Mouse (Mus musculus) forebrain, embryonic 16.5 days (tissue): ENCODE results near the gene Gm17359. TPM values are rescaled to one million over a fixed set of nuclear protein-coding genes. Genes with fewer than 3 reads are reported as not detected.
A peak's percentile ranks its signal among the peaks of the same experiment; 100 is the strongest.

ENCODE experiments used
- ATAC-seq: fragments of 200-750 bp; cut with Nextera tagmentation; 2 replicates; pipeline ENCODE4 v1.8.0; 2017; ENCODE audit warnings: mild to moderate bottlenecking, moderate library complexity
- H3K27ac ChIP-seq: fragments of 300-500 bp; sonication (generic); 2 replicates; pipeline ENCODE4 v1.5.1; 2014; ENCODE audit warnings: low read length, control low read depth
- H3K27me3 ChIP-seq: fragments of 300-500 bp; sonication (generic); replicated peaks from 2 replicates; pipeline ENCODE4 v1.6.1; 2014; ENCODE audit warnings: low read length; ENCODE audit not compliant: control insufficient read depth, insufficient read depth
- H3K36me3 ChIP-seq: fragments of 300-500 bp; sonication (generic); 2 replicates; pipeline ENCODE4 v1.6.1; 2014; ENCODE audit not compliant: control insufficient read depth, insufficient read depth
- H3K4me1 ChIP-seq: fragments of 300-500 bp; sonication (generic); replicated peaks from 2 replicates; pipeline ENCODE4 v1.6.1; 2014; ENCODE audit warnings: low read length; ENCODE audit not compliant: control insufficient read depth, insufficient read depth
- H3K4me2 ChIP-seq: fragments of 300-500 bp; sonication (generic); 2 replicates; pipeline ENCODE4 v1.6.1; 2014; ENCODE audit warnings: mild to moderate bottlenecking, low read length, control low read depth
- H3K4me3 ChIP-seq: fragments of 300-500 bp; sonication (generic); replicated peaks from 2 replicates; pipeline ENCODE4 v1.5.1; 2014; ENCODE audit warnings: mild to moderate bottlenecking, low read length, control low read depth
- H3K9ac ChIP-seq: fragments of 300-500 bp; sonication (generic); replicated peaks from 2 replicates; pipeline ENCODE4 v1.6.1; 2014; ENCODE audit warnings: low read depth, low read length, control low read depth
- H3K9me3 ChIP-seq: fragments of 300-500 bp; sonication (generic); 2 replicates; pipeline ENCODE4 v1.6.1; 2016; ENCODE audit warnings: low read length; ENCODE audit not compliant: control insufficient read depth
- WGBS: fragments of 180-500 bp; shearing (Covaris S2); extraction: QIAGEN DNeasy Blood & Tissue Kit; methylation state at CpG from one replicate; pipeline ENCODE4 v1.1.7; 2014; 5-methylcytosine and 5-hydroxymethylcytosine counted together
- polyA plus RNA-seq: library from polyadenylated mRNA; unstranded; fragments of >200 nt; fragmentation: Nextera tagmentation; extraction: Ambion mirVana; gene quantifications from 2 replicates; pipeline ENCODE4 v1.2.1, GENCODE M21; 2015

Gm17359 gene
- polyA plus RNA-seq, 1 experiment from 2014 or later: not detected

DNA sequence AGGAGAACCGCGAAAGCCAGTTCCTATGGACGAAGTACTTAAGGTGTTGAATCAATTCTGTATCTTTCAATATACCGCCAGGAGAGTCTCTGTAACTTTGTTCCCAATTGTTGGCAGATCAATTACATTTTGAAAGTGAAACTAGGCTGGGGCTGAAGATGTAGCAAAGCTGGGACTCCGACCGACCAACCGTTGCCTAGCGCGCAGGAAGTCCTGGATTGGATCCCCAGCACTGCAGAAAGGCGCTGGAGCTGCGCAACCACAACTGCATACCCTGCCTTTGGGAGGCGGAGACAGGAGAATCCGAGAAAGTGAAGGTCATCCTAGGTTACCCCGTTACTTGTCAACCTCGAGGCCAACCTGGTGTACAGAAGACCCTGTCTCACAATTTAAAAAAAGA lies 37.1 kb upstream of the Gm17359 start:
- ATAC-seq: no peak
- H3K36me3 ChIP-seq: no peaks in the 10 kb centered on the region
- no peaks in the 10 kb centered on the region for H3K9me3 ChIP-seq

GRCm38 (mm10) chr3:79308605-79309004 lies 27.9 kb upstream of the Gm17359 start:
- Histone ChIP-seq H3K4me2 (no peak overlapping the region), H3K9ac (no peak overlapping the region), H3K27ac (no peak overlapping the region), H3K36me3 (no peaks in the 10 kb centered on the region), H3K4me3 (no peak overlapping the region), H3K4me1 (0 out of 2 replicates have a peak, but pooled peaks cover 4% of the 10 kb centered on the region), H3K9me3 (no peaks in the 10 kb centered on the region), H3K27me3 (no peaks in the 10 kb centered on the region)
- ATAC-seq: no peak
- WGBS: 80% methylated on average over 4 of the region's 4 CpGs

More for the DNA sequence above, 37.1 kb upstream of the Gm17359 start:
- H3K9ac ChIP-seq: no peak overlapping the region
- H3K27me3 ChIP-seq: no peaks in the 10 kb centered on the region
- no peaks in the 10 kb centered on the region for H3K4me1 ChIP-seq
- 88% methylated on average over 15 of the region's 15 CpGs for WGBS
- H3K4me3 ChIP-seq: no peak overlapping the region
- no peak overlapping the region for H3K4me2 ChIP-seq
- H3K27ac ChIP-seq: no peak overlapping the region

DNA sequence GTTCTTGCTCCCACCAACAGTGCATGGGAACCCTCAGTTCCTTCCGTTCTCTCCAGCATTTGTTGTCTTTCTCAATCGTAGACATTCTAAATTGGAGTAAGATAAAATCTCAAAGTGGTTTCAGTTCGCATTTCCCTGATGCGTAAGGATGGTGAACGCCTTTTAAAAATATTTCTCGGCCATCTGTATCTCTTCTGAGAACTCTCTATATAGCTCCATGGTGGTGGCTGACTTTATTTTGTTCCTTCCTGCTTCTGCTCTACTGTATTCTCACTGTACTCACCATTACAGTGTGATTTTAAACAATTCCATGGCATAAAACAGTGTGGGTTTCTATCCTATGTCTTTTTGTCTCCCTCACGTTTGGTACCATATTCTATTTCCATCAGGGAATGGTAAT lies 26.3 kb upstream of the Gm17359 start:
- WGBS: 82% methylated on average over 7 of the region's 7 CpGs
- Histone ChIP-seq H3K4me1 (peaks cover 11% of the 10 kb centered on the region), H3K4me3 (no peak overlapping the region), H3K36me3 (no peaks in the 10 kb centered on the region), H3K9me3 (no peaks in the 10 kb centered on the region), H3K4me2 (no peak overlapping the region), H3K27ac (no peak overlapping the region), H3K27me3 (no peaks in the 10 kb centered on the region), H3K9ac (no peak overlapping the region)
- no peak for ATAC-seq

DNA sequence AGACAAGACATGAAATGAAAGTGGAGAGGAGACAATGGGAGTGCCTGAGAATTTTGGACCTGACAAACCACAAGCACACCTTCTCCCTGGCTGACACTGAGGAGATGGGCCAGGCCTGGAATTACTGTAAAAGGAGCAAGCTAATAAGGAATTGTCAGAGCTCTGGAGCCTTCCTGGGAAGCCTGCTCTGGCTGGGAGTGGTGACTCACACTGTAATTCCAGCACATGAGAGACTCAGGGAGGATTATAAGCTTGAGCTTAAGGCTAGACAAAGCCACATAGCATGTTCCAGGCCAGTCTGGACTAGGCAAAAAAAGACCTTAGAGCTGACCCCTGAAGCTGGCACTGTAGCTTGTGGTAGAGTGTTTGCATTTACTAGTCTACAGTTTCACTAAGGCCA lies 24.6 kb upstream of the Gm17359 start:
- ATAC-seq: no peak

GRCm38 (mm10) chr3:79314006-79314698 lies 22.3 kb upstream of the Gm17359 start:
- H3K4me3 ChIP-seq: no peak overlapping the region
- ATAC-seq: peak; percentile 88
- H3K9me3 ChIP-seq: no peaks in the 10 kb centered on the region
- H3K36me3 ChIP-seq: no peaks in the 10 kb centered on the region
- 23% methylated on average over 10 of the region's 10 CpGs for WGBS
- H3K9ac ChIP-seq: no peak overlapping the region
- H3K4me1 ChIP-seq: peaks cover 11% of the 10 kb centered on the region
- H3K27me3 ChIP-seq: no peaks in the 10 kb centered on the region
- H3K27ac ChIP-seq: no peak overlapping the region
- H3K4me2 ChIP-seq: peak overlapping the region; percentile 25

More for the DNA sequence above, 24.6 kb upstream of the Gm17359 start:
- no peaks in the 10 kb centered on the region for H3K36me3 ChIP-seq
- H3K4me1 ChIP-seq: peaks cover 11% of the 10 kb centered on the region
- H3K9ac ChIP-seq: no peak overlapping the region
- no peaks in the 10 kb centered on the region for H3K27me3 ChIP-seq
- H3K27ac ChIP-seq: no peak overlapping the region
- no peak overlapping the region for H3K4me2 ChIP-seq
- H3K9me3 ChIP-seq: no peaks in the 10 kb centered on the region
- no peak overlapping the region for H3K4me3 ChIP-seq

GRCm38 (mm10) chr3:79324697-79325526 lies 11.5 kb upstream of the Gm17359 start:
- H3K36me3 ChIP-seq: no peaks in the 10 kb centered on the region
- 20% methylated on average over 10 of the region's 10 CpGs for WGBS
- peak; percentile 53; the same call in 1 of the 2 replicates for ATAC-seq
- H3K27me3 ChIP-seq: no peaks in the 10 kb centered on the region
- H3K4me2 ChIP-seq: peak overlapping the region; percentile 36
- no peak overlapping the region for H3K4me3 ChIP-seq
- peaks cover 16% of the 10 kb centered on the region for H3K4me1 ChIP-seq
- no peaks in the 10 kb centered on the region for H3K9me3 ChIP-seq
- H3K27ac ChIP-seq: no peak overlapping the region
- no peak overlapping the region for H3K9ac ChIP-seq

- H3K4me1 ChIP-seq: peaks cover 8% of the 10 kb centered on the region
- H3K4me2 ChIP-seq: no peak overlapping the region
- H3K9ac ChIP-seq: no peak overlapping the region
- ATAC-seq: no peak
- WGBS: 19% methylated on average over 8 of the region's 8 CpGs
- no peaks in the 10 kb centered on the region for H3K36me3 ChIP-seq
- no peak overlapping the region for H3K27ac ChIP-seq
- H3K9me3 ChIP-seq: no peaks in the 10 kb centered on the region
- no peak overlapping the region for H3K4me3 ChIP-seq
- H3K27me3 ChIP-seq: no peaks in the 10 kb centered on the region
Observed at GRCm38 (mm10) chr3:79329691-79330315, 6.7 kb upstream of the Gm17359 start.

GRCm38 (mm10) chr3:79333051-79333450 lies 3.4 kb upstream of the Gm17359 start:
- no peak overlapping the region for H3K4me2 ChIP-seq
- WGBS: 51% methylated on average over 7 of the region's 7 CpGs

GRCm38 (mm10) chr3:79333643-79334200 lies 2.7 kb upstream of the Gm17359 start:
- 86% methylated on average over 8 of the region's 8 CpGs for WGBS
- no peak for ATAC-seq
- Histone ChIP-seq H3K9me3 (no peaks in the 10 kb centered on the region), H3K4me1 (peaks cover 4% of the 10 kb centered on the region), H3K27ac (no peak overlapping the region), H3K27me3 (no peaks in the 10 kb centered on the region), H3K4me3 (no peak overlapping the region), H3K4me2 (no peak overlapping the region), H3K36me3 (no peaks in the 10 kb centered on the region), H3K9ac (no peak overlapping the region)

More at GRCm38 (mm10) chr3:79333051-79333450, 3.4 kb upstream of the Gm17359 start:
- Histone ChIP-seq H3K9ac (no peak overlapping the region), H3K27ac (no peak overlapping the region), H3K36me3 (no peaks in the 10 kb centered on the region), H3K9me3 (no peaks in the 10 kb centered on the region), H3K4me1 (peaks cover 4% of the 10 kb centered on the region), H3K4me3 (no peak overlapping the region), H3K27me3 (no peaks in the 10 kb centered on the region)
- ATAC-seq: no peak
